12 mouse cellular contexts compared by ENCODE assay signal in genomic region chr1:58971097-58971496, GRCm38 (mm10). TPM values are rescaled to one million over a fixed set of nuclear protein-coding genes. Genes with fewer than 3 reads are reported as not detected.
DNase-seq lines count a peak whose midpoint lies in the region; ATAC-seq and TF ChIP-seq lines count a peak whose summit lies in the region.
"Had no signal": no experiment of that assay in that cellular context is flagged by ENCODE, and none has a peak within 500 bp of the region (broad histone marks: within the 10 kb centered on the region; RNA-seq: fewer than 3 reads in every experiment).

No protein-coding gene starts in this region.

- H3K9ac ChIP-seq in heart, postnatal 0 days (replicated peaks; ENCODE audit: low read depth, low read length) = no peak overlapping the region
- no peak overlapping the region for H3K9ac ChIP-seq in midbrain, embryonic 15.5 days
- H3K9ac ChIP-seq in stomach, postnatal 0 days (ENCODE audit: low read length) = no peak overlapping the region
- H3K9ac ChIP-seq: limb, embryonic 15.5 days had no signal

- peaks cover 11% of the 10 kb centered on the region for H3K36me3 ChIP-seq in megakaryocyte, embryonic 14.5 days (replicated peaks; ENCODE audit: low read length)
- no peaks in the 10 kb centered on the region for H3K36me3 ChIP-seq in heart, postnatal 0 days (replicated peaks; ENCODE audit: control insufficient read depth, insufficient read depth, low read length)
- no peaks in the 10 kb centered on the region for H3K36me3 ChIP-seq in midbrain, embryonic 15.5 days (replicated peaks)
- H3K36me3 ChIP-seq in stomach, postnatal 0 days (ENCODE audit: control insufficient read depth, insufficient read depth, low read length) = no peaks in the 10 kb centered on the region
- H3K36me3 ChIP-seq: limb, embryonic 15.5 days had no signal

- intact Hi-C loops in heart, postnatal 25 days (cut with DNase I) = loop anchor here (5.0 to 10.0 kb wide), 2 partner anchors 146 to 386 kb away; partner anchors contain the start of genes Fam126b and Ndufb3

- H3K4me2 ChIP-seq in heart, postnatal 0 days (ENCODE audit: low read depth, low read length) = peak overlapping the region; percentile 89
- H3K4me2 ChIP-seq in midbrain, embryonic 15.5 days = peak overlapping the region; percentile 57; the same call in 1 of the 2 replicates
- H3K4me2 ChIP-seq in stomach, postnatal 0 days (replicated peaks; ENCODE audit: low read depth) = no peak overlapping the region
- H3K4me2 ChIP-seq: limb, embryonic 15.5 days had no signal

- H3K9me3 ChIP-seq in megakaryocyte, embryonic 14.5 days = no peaks in the 10 kb centered on the region
- no peaks in the 10 kb centered on the region for H3K9me3 ChIP-seq in heart, postnatal 0 days (replicated peaks; ENCODE audit: control insufficient read depth, low read length)
- H3K9me3 ChIP-seq in midbrain, embryonic 15.5 days = no peaks in the 10 kb centered on the region
- no peaks in the 10 kb centered on the region for H3K9me3 ChIP-seq in stomach, postnatal 0 days (ENCODE audit: control insufficient read depth, low read length)
- H3K9me3 ChIP-seq: limb, embryonic 15.5 days had no signal

- H3K27me3 ChIP-seq in megakaryocyte, embryonic 14.5 days (replicated peaks) = no peaks in the 10 kb centered on the region
- H3K27me3 ChIP-seq in heart, postnatal 0 days (ENCODE audit: control insufficient read depth, insufficient read depth, low read length) = no peaks in the 10 kb centered on the region
- no peaks in the 10 kb centered on the region for H3K27me3 ChIP-seq in midbrain, embryonic 15.5 days (replicated peaks)
- no peaks in the 10 kb centered on the region for H3K27me3 ChIP-seq in stomach, postnatal 0 days (ENCODE audit: control insufficient read depth, insufficient read depth, low read length)
- H3K27me3 ChIP-seq: CH12.LX; limb, embryonic 15.5 days had no signal

- peaks cover 72% of the 10 kb centered on the region for H3K4me1 ChIP-seq in megakaryocyte, embryonic 14.5 days
- H3K4me1 ChIP-seq in heart, postnatal 0 days (ENCODE audit: control insufficient read depth, insufficient read depth) = peaks cover 56% of the 10 kb centered on the region
- H3K4me1 ChIP-seq in midbrain, embryonic 15.5 days = peaks cover 50% of the 10 kb centered on the region
- no peaks in the 10 kb centered on the region for H3K4me1 ChIP-seq in stomach, postnatal 0 days (replicated peaks; ENCODE audit: control insufficient read depth, insufficient read depth)

- peak; percentile 31 for DNase-seq in heart, adult 8-10 months (ENCODE audit: low spot score)
- no peak for DNase-seq in heart, postnatal 25 days (ENCODE audit: low spot score)
- DNase-seq in heart, postnatal 0 days (ENCODE audit: low spot score) = no peak
- no peak for DNase-seq in adrenal gland, postnatal 25 days
- DNase-seq in stomach, postnatal 0 days (ENCODE audit: low spot score) = no peak
- DNase-seq: spleen, adult 18-20 months; thymus, adult 2 months had no signal

- no peak for TF ChIP-seq CTCF in heart, postnatal 0 days (IDR thresholded peaks at IDR 0.05; ENCODE audit: low read depth)
- TF ChIP-seq CTCF in stomach, postnatal 0 days (IDR thresholded peaks at IDR 0.05; ENCODE audit: low read depth) = no peak

- H3K4me3 ChIP-seq in megakaryocyte, embryonic 14.5 days (replicated peaks) = peak overlapping the region; percentile 50
- peak overlapping the region; percentile 83; the same call in 1 of the 2 replicates for H3K4me3 ChIP-seq in heart, postnatal 0 days (ENCODE audit: low read depth, low read length)
- H3K4me3 ChIP-seq in midbrain, embryonic 15.5 days = no peak overlapping the region
- H3K4me3 ChIP-seq in stomach, postnatal 0 days (ENCODE audit: low read depth, low read length) = no peak overlapping the region
- H3K4me3 ChIP-seq: limb, embryonic 15.5 days had no signal

- ATAC-seq in megakaryocyte, adult 5-6 weeks (ENCODE audit: poor library complexity, severe bottlenecking) = no peak
- no peak for ATAC-seq in heart, postnatal 0 days (ENCODE audit: insufficient read depth, low read depth)
- no peak for ATAC-seq in midbrain, embryonic 15.5 days (replicated peaks)
- ATAC-seq in stomach, postnatal 0 days (ENCODE audit: low FRiP score, low TSS enrichment) = no peak

- H3K27ac ChIP-seq in heart, postnatal 0 days (ENCODE audit: low read depth) = 0 out of 2 replicates have a peak overlapping the region, but pooled peaks have one; percentile 47
- no peak overlapping the region for H3K27ac ChIP-seq in midbrain, embryonic 15.5 days
- H3K27ac ChIP-seq in stomach, postnatal 0 days (replicated peaks) = no peak overlapping the region
- H3K27ac ChIP-seq: limb, embryonic 15.5 days had no signal

- no peak for TF ChIP-seq EP300 in heart, postnatal 0 days (IDR thresholded peaks at IDR 0.05; ENCODE audit: low read depth)
- TF ChIP-seq EP300 in stomach, postnatal 0 days (optimal IDR thresholded peaks at IDR 0.05) = no peak

- 62% methylated on average over 6 of the region's 6 CpGs for WGBS in heart, postnatal 0 days
- WGBS in midbrain, embryonic 15.5 days = 88% methylated on average over 6 of the region's 6 CpGs
- 83% methylated on average over 6 of the region's 6 CpGs for WGBS in stomach, postnatal 0 days

RNA-seq across cellular contexts. Expression of gene Trak2, which starts 2.1 kb away (rescaled TPM):
- 100 to 1,000 TPM; 204 to 258 (median 233) TPM for total RNA-seq in heart, adult 8-10 months (2022)
- total RNA-seq in heart, postnatal 25 days (2021) = 100 to 1,000 TPM; 185 to 192 TPM
- polyA plus RNA-seq in megakaryocyte, embryonic 14.5 days (2012; ENCODE audit: insufficient read depth, low replicate concordance) = 24.8 and 64.1 TPM in 2 replicates
- total RNA-seq in megakaryocyte, adult 5-6 weeks (2015) = 24.1 and 29.6 TPM in 2 replicates
- total RNA-seq in megakaryocyte, adult 5-6 weeks (2017) = 22.2 and 32.9 TPM in 2 replicates
- total RNA-seq in heart, postnatal 0 days (2014; rRNA removed; ENCODE audit: low replicate concordance) = 87.2 and 117 TPM in 2 replicates
- polyA plus RNA-seq in heart, postnatal 0 days (2015; fragmentation: Nextera tagmentation; extraction: Ambion mirVana) = 26.9 and 32.7 TPM in 2 replicates
- polyA plus RNA-seq in midbrain, embryonic 15.5 days (2015; fragmentation: Nextera tagmentation; extraction: Ambion mirVana) = 18.3 and 18.7 TPM in 2 replicates
- total RNA-seq in adrenal gland, postnatal 25 days (2021) = 49.7 and 50.2 TPM in 2 replicates
- polyA plus RNA-seq in stomach, postnatal 0 days (2015; fragmentation: Nextera tagmentation; extraction: Ambion mirVana) = 7.3 and 8.7 TPM in 2 replicates

RNA-seq across cellular contexts. Expression of gene Stradb, which starts 2.2 kb away (rescaled TPM):
- total RNA-seq in heart, adult 8-10 months (2022) = 10 to 100 TPM; 70.3 to 88.6 (median 75.8) TPM
- 10 to 100 TPM; 55.0 to 57.1 TPM for total RNA-seq in heart, postnatal 25 days (2021)
- polyA plus RNA-seq in megakaryocyte, embryonic 14.5 days (2012; ENCODE audit: insufficient read depth, low replicate concordance) = 5.1 and 8.0 TPM in 2 replicates
- total RNA-seq in megakaryocyte, adult 5-6 weeks (2015) = 18.5 and 19.1 TPM in 2 replicates
- total RNA-seq in megakaryocyte, adult 5-6 weeks (2017) = 8.3 and 8.6 TPM in 2 replicates
- 9.7 and 22.7 TPM in 2 replicates for total RNA-seq in heart, postnatal 0 days (2014; rRNA removed; ENCODE audit: low replicate concordance)
- polyA plus RNA-seq in heart, postnatal 0 days (2015; fragmentation: Nextera tagmentation; extraction: Ambion mirVana) = 25.1 and 27.4 TPM in 2 replicates
- polyA plus RNA-seq in midbrain, embryonic 15.5 days (2015; fragmentation: Nextera tagmentation; extraction: Ambion mirVana) = 116 and 117 TPM in 2 replicates
- 32.1 and 41.8 TPM in 2 replicates for total RNA-seq in adrenal gland, postnatal 25 days (2021)
- polyA plus RNA-seq in stomach, postnatal 0 days (2015; fragmentation: Nextera tagmentation; extraction: Ambion mirVana) = 17.4 and 18.5 TPM in 2 replicates

Comparison
In these comparisons a context has a peak if more than half of its experiments do, and no peak if none do; other contexts are left out.
1. H3K4me3 ChIP-seq: peak in megakaryocyte, embryonic 14.5 days (single experiment) and heart, postnatal 0 days (single experiment); none in midbrain, embryonic 15.5 days (single experiment) and stomach, postnatal 0 days (single experiment).